Mouse (Mus musculus) brown adipose tissue, adult 24 weeks (tissue): ENCODE results near the gene Ppfia4. TPM values are rescaled to one million over a fixed set of nuclear protein-coding genes. Genes with fewer than 3 reads are reported as not detected.

ENCODE experiments used
- H3K27ac ChIP-seq: fragments of 200-500 bp; replicated peaks from 2 replicates; pipeline ENCODE4 v1.5.1; 2012; ENCODE audit warnings: low read depth, mild to moderate bottlenecking, low read length
- H3K4me1 ChIP-seq: fragments of 200-500 bp; 2 replicates; pipeline ENCODE4 v1.6.1; 2012; ENCODE audit warnings: low read length, mixed read lengths; ENCODE audit not compliant: control insufficient read depth, insufficient read depth, insufficient read length
- H3K4me3 ChIP-seq: fragments of 200-500 bp; 2 replicates; pipeline ENCODE4 v1.5.1; 2012; ENCODE audit warnings: low read depth, mild to moderate bottlenecking, low read length, moderate library complexity; ENCODE audit not compliant: insufficient read depth
- polyA plus RNA-seq: library from polyadenylated mRNA; stranded (reverse); fragments of >200 nt; gene quantifications from 2 replicates; pipeline ENCODE4 v1.2.4, GENCODE M21; 2012; ENCODE audit not compliant: missing spikeins, insufficient read depth, insufficient read length

The Ppfia4 gene
- polyA plus RNA-seq, 1 experiment, result not detected

DNA sequence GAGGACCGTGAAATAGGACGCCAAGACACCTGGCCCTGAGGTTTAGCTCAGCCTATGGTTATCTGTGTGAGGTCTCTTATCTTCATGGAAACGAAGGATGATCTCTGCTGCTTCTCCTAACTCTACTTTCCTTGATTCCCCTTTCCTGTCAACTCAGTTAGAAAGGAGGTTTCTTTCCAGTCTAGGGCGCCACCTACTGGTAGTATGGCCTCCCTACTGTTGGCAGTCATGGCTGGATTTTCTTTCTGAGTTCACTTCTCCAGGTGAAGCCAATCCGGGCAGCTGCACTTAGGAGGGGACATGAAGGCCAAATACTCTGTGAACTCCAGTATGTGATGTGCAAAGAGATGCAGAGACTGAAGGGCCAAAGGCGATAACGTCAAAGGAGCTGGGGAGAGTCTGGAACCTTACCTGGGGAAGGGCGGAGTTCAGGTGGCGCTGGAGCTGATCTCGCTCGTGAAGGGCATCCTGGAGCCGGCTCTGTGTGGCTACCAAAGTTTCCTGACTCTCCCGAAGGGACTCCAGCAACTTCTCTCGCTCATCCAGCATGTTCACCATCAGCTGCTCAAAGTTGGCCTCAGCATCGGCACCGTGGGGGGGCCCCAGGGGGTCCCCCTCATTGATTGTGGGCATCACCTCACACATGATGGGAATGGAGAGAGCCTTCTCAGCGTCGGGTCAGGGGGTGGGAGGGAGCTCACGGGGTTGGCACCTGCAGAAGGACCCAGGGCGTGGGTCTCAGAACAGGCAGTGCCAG, 671 bp downstream of the Ppfia4 start:
- Histone ChIP-seq H3K27ac (no peak overlapping the region), H3K4me1 (no peaks in the 10 kb centered on the region), H3K4me3 (no peak overlapping the region)

DNA sequence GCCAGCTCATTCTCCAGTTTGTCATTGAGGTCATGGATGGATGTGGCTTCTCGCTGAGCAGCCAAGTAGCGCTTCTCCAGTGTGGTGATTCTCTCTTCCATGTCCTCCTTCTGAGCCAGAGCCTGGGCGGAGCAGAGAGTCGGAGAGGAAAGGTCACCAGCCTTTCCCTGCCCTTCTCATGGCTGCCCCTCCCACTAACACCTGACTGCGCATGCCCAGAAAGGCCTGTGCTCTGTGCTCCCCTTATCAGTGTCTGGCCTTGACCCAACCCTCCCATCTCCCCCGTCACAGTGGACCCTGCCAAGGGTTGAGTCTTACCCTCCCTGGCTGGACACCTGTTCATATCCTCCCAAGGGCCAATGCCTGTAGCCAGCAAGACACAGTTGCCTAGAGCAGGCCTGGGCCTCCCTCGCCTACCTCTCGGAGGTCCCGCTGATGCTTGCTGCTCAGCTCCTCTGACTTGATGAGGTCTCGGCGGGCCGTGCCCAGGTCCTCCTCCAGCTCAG, 5.8 kb downstream of the Ppfia4 start:
- Histone ChIP-seq H3K4me3 (no peak overlapping the region), H3K27ac (no peak overlapping the region), H3K4me1 (no peaks in the 10 kb centered on the region)

DNA sequence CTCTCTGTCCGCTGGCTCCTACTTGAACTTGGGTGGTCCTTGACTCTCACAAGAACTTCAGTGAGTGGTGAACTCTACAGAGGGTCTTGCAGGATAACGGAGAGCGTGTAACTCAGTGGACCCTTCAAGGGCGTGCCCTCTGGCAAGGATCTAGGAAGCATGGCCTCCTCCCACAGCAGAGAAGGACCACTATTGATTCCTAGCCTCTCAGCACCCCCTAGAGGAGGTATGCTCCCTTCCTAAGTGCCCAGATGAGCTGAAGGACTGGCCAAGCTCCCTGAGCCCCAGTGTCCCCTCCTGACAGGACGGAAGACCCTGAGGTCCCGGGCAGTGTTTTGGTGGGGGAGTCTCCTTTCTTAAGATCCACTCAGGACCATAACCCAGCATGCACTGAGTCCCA, 10.1 kb downstream of the Ppfia4 start:
- no peak overlapping the region for H3K4me3 ChIP-seq

DNA sequence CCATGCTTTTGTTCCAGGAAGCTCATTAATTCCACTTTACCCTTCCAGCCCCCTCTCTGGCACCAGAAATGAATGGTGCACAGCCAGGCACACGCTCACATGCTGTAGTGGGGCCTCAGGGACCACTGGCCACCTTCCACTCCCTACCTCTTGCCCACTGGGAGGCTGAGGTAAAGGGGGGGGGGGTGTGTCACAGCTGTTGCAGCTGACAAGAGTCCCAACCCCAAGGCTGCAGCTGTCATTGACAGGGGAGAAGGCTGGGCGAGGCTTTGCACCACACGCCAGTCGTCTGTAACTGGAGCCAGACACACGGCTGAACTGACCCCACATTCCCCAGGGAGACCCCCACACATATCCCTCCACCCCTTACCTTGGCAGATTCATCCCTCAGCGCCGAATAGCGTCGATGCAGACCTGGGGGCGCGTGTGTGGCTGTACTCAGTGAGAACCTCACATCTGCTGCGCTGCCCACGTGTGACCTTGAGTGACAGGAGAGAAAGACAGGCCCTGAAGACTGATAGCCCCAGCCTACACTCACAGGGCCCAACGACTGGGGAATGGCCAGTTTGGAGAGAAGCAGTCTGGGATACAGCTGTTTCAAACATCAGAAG, 11.9 kb downstream of the Ppfia4 start:
- no peak overlapping the region for H3K4me3 ChIP-seq
- no peaks in the 10 kb centered on the region for H3K4me1 ChIP-seq
- no peak overlapping the region for H3K27ac ChIP-seq

More for the DNA sequence above, 10.1 kb downstream of the Ppfia4 start:
- H3K27ac ChIP-seq, result no peak overlapping the region
- no peaks in the 10 kb centered on the region for H3K4me1 ChIP-seq

DNA sequence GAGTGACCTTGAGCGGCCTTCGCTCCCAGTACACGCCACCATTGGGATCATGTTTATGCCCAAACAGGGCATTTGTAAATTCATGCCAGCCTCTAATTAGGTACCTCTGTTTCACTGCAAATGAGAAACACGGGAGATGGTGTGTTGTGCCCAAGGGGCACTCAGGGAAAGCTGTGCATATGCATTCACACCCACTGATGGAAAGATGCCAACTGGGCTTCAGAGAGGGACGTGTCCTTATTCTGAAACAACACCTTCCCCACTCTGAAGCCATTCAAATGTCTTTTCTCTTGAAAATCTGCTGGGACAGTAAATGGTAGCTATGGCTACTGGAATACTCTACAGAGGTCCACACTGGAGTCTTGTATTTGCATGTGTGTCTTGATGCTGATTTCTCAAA, 14.5 kb downstream of the Ppfia4 start:
- no peak overlapping the region for H3K27ac ChIP-seq
- H3K4me3 ChIP-seq, result no peak overlapping the region
- H3K4me1 ChIP-seq, result no peaks in the 10 kb centered on the region

DNA sequence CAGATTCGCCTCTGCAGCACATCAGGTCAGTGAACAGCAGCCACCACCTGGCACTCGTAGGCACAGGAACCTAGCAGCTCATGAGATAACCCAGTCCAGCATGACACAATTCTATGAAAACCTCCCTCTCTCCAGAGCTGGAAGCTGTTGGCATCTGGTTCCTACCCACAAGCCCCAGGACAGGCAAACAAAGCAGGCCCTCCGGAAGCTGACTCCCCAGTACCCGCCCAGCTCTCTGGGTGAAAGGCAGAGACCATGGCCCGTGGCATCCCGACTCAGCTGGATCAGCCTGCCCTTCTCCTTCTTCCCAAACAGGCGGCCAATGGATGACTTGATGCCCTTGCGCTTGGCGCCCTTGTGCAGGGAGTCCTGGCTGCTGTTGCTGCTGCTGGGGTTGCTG, 16.4 kb downstream of the Ppfia4 start:
- no peak overlapping the region for H3K4me3 ChIP-seq
- no peaks in the 10 kb centered on the region for H3K4me1 ChIP-seq
- H3K27ac ChIP-seq, result no peak overlapping the region

DNA sequence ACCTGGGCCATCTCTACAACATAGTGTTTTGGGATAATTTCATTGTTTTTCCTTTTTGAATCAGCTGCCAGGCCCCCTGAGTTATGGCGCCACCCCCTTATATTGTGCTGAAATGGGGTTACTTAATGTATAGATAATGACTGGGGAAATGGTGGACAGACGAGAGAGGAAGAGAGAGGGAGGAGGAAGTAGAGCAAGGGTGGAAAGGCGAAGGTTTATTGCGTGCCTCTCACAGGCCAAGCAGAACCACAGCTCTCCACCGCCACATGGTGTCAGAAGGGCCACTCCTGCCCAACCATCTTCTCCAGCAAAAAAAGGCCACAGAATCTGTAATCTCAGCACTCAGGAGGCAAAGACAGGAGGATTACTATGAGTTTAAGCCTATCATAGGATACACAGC, 17.5 kb downstream of the Ppfia4 start:
- Histone ChIP-seq H3K27ac (no peak overlapping the region), H3K4me3 (no peak overlapping the region), H3K4me1 (no peaks in the 10 kb centered on the region)

DNA sequence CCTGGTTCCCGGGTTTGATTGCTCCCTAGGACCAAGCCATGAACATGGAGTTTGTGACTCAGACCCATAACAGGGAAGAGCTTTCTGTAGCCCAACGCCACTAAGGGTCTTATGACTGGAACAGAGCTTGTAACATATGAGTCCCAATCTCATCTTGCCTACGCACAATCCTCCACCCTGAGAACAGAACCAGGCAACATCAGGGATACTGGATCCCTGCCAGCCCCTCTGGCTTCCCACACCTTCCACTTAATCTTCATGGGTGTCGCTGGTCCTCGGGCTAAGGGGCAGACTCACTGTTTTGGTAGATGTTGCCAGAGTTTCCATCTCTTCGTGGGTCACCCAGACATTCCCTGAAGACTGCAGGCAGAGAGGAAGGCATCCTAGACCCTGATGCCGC, 21.0 kb downstream of the Ppfia4 start:
- no peak overlapping the region for H3K27ac ChIP-seq
- H3K4me3 ChIP-seq, result no peak overlapping the region
- no peaks in the 10 kb centered on the region for H3K4me1 ChIP-seq

DNA sequence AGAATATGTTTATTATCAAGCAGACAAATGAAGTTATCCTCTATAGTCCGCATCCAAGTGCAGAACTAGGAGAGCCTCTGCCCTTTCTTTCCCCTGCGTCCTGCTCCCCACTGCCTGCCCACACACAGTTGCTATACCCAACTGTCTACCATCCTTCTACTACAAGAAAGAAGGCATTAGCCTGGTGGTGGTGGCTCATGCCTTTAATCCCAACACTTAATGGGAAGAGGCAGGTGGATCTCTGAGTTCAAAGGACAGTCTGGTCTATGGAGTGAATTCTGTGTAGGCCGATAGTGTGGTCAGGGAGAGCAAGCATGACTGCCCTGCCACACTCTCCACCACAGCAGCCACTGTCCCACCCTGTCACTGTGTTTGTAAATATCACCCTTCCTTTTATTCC, 22.0 kb downstream of the Ppfia4 start:
- H3K4me1 ChIP-seq, result no peaks in the 10 kb centered on the region
- H3K4me3 ChIP-seq, result no peak overlapping the region
- H3K27ac ChIP-seq, result no peak overlapping the region

DNA sequence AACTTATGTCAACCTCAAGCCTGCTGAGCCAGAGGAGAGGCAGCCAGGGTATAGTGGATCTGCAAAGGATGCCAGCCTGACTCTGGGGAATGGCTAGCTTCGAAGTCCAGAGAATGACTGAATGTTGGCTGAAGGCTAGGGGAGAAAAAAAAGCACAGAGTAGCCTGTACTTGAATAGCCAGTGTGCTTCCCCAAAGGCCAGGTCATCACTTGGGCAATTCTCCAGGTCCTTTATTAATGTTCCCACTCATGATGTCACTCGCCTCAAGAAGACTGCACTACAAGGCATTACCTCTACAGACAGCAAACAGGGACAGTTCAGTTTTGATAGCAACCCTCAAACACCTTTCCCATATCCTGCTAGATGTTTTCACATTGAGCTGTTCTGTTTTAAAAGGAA, 22.4 kb downstream of the Ppfia4 start:
- Histone ChIP-seq H3K4me3 (no peak overlapping the region), H3K4me1 (no peaks in the 10 kb centered on the region), H3K27ac (no peak overlapping the region)

DNA sequence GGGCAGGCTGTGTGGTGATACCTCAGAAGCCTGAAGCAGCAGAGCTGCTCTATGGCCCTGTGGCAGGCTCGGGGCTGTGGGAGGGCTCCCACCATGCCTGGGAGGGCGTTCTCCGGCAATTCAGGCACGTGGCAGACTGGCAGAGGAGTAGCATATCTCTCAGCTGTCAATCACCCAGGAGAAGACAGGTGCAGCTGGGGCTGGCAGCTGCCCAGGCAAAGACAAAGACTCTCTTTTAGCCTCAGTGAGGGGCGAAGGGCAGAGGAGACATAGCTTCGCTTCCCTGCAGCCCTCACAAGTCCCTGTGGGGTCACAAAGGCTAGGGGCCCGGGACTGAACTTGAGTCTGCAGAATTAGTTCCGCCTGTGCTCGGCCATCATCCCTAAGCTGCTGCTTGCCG, 25.3 kb downstream of the Ppfia4 start:
- H3K4me3 ChIP-seq, result no peak overlapping the region
- no peak overlapping the region for H3K27ac ChIP-seq
- peaks cover 14% of the 10 kb centered on the region for H3K4me1 ChIP-seq

DNA sequence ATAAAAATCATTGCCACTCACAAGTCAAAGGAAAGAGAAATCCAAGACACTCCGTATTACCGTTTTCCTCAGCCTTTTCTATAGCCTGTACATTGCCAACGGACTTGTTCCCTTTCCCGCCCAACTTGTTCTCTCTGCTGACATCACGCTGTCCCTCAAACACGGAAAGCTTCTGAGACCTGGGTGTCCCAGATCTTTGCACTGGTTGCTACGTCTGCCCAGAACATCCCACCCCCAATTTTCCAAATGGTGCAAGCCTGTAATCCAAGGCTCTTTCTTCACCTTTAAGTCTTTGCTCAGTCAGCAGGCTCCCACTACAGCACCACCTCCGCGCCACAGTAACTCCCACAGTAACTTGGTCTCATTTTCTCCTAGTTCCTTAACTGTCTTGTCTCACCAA, 27.8 kb downstream of the Ppfia4 start:
- Histone ChIP-seq H3K4me3 (no peak overlapping the region), H3K4me1 (peaks cover 26% of the 10 kb centered on the region), H3K27ac (0 out of 2 replicates have a peak overlapping the region, but pooled peaks have one; percentile 14)

DNA sequence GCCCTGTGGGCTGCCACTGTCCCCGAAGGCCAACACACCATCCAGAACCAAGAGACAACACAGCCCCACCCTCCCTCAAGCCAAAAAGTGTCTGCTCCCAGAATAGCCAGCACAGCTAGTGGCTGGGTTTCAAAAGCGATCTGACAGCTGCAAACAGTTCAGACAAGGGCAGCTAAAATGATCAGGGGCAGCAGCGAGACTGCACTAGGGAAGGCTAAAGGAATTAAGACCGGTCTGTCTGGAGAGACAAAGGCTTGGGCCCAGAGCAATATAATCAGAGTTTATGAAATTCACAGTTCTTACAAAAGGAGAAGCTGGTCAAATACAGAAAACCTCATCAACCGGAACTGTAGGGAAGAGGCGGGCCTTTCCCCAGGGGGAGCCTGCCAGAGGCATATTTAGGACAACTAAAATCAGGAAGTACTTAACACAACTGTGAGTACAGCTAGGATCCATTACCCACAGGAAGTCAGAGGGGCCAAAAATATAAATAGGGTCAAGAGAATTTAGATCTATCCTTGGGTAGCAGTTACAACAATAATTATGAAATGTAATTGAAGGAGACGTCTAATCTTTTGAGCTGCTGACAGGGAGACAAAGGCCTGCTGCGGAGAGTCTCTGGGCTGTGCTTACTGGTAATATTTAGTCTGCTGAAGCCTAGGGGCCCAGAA, 30.0 kb downstream of the Ppfia4 start:
- Histone ChIP-seq H3K4me3 (peak overlapping the region; percentile 24; the same call in 1 of the 2 replicates), H3K4me1 (peaks cover 30% of the 10 kb centered on the region), H3K27ac (peak overlapping the region; percentile 93)

DNA sequence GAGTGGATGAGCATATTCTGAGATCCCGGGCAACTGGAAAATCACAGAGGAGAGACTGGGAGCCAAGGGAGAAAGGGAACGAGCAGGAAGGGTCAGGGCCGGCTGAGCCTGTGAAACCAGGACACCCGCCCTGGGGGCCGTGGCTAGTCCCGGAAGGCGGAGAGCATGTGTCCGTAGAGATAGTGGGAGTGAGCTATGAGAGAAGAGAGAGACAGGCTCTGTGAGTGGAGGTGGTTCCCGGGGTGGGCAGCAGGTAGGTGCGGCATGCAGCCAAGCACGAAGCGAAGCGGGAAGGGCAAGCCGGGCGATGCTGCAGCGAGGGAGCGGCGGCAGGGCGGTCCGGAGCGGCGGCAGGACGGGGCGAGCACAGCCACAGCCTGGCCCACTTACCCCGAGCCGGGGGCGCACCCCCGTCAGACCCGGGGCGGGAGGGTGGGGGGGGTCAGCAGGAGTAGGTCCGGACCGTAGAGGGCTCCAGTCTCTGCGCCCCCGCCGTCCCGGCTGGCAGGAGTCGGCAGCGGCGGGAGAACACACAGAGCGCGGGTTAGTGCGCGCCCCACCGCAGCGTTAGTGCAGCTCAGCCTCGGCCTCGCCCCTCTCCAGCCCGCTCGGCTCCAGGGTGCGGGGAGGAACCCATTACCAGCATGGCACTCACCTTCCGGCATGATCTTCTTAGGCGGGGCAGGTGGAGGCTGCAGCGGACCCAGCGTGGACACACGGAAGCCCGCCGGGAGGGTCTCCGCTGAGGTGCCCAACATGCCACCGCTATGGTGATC, 33.9 kb downstream of the Ppfia4 start:
- Histone ChIP-seq H3K27ac (peak overlapping the region; percentile 63), H3K4me3 (peak overlapping the region; percentile 66), H3K4me1 (peaks cover 29% of the 10 kb centered on the region)

DNA sequence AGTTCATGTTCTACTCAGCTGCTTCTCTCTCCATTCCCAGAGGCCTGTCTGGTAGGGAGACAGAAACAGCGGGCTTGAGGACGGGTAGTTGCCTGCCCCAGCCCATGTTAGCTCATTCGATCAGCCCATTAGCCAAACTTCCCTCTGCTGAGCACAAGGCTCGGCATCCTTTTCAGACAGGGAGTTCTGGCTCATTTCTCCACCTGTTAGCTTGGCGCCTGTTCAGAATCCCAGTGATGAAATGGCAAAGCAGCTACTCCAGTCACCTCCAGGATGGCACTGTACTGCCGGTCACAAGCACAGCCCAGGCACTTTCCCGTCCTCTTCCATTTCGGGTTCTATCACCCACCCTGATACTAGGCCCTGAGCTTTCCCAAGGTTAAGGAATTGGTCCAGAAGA, 35.5 kb downstream of the Ppfia4 start:
- Histone ChIP-seq H3K4me1 (peaks cover 28% of the 10 kb centered on the region), H3K27ac (no peak overlapping the region), H3K4me3 (no peak overlapping the region)
